Mouse (Mus musculus) kidney, adult 2 months (tissue): ENCODE measurements around the gene Kcng4.
A peak's percentile ranks its signal among the peaks of the same experiment; 100 is the strongest.

ENCODE experiments used
- CTCF ChIP-seq: fragments of 200-500 bp; conservative IDR thresholded peaks from 2 replicates; pipeline ENCODE4 v1.5.1; 2011; ENCODE audit warnings: low read depth, mild to moderate bottlenecking, control low read depth, low read length, moderate library complexity, mixed read lengths; ENCODE audit not compliant: insufficient read depth, insufficient read length
- POLR2A ChIP-seq: fragments of 200-500 bp; IDR thresholded peaks from one replicate; pipeline ENCODE4 v1.6.1; 2011; ENCODE audit warnings: low read depth, low read length, control low read depth

GRCm38 (mm10) chr8:119604996-119605395, 30.5 kb downstream of the Kcng4 start, which contains the start of gene Taf1c:
- TF ChIP-seq POLR2A (peak; percentile 60), CTCF (peak; percentile 88)
